Mouse (Mus musculus) adrenal gland, adult 18-20 months (tissue): ENCODE results near the gene Phospho1. TPM values are rescaled to one million over a fixed set of nuclear protein-coding genes. Genes with fewer than 3 reads are reported as not detected.
A peak's percentile ranks its signal among the peaks of the same experiment; 100 is the strongest.

Experiments
- DNase-seq, 2 experiments: peaks; one replicate each; pipeline ENCODE4 v3.0.0; 2021 to 2022; ENCODE audit warnings: low spot score in 2 of 2
- long read RNA-seq, 2 experiments: library from polyadenylated mRNA; stranded (forward); transcript quantifications; one replicate each; pipeline ENCODE4 v2.0.0; 2021
- total RNA-seq, 2 experiments: library from RNA; stranded (reverse); gene quantifications; 1 replicate in 1 of 2; 2 replicates in 1 of 2; pipeline ENCODE4 v1.2.3; 2021

Gene Phospho1
- 100 to 1,000 TPM; 202 to 415 TPM for total RNA-seq
- long read RNA-seq, experiment 1, transcript Phospho1-201 (3 exons, 1,910 nt): minor isoform, 6 of 51 reads
- long read RNA-seq, experiment 1, transcript Phospho1-202 (3 exons, 590 nt): major isoform, 44 of 51 reads
- long read RNA-seq, experiment 1, partial matches to known transcripts: 0 of 51 reads
- long read RNA-seq, experiment 1, other reads (novel, unspliced or antisense): 1 of 51 reads
- long read RNA-seq, experiment 2, transcript Phospho1-201 (3 exons, 1,910 nt): minor isoform, 6 of 30 reads
- long read RNA-seq, experiment 2, transcript Phospho1-202 (3 exons, 590 nt): major isoform, 19 of 30 reads
- long read RNA-seq, experiment 2, partial matches to known transcripts: 5 of 30 reads
- long read RNA-seq, experiment 2, other reads (novel, unspliced or antisense): 0 of 30 reads

GRCm38 (mm10) chr11:95824071-95824876, at the start of gene Phospho1:
Gene Phospho1 (plus strand): TSS chr11:95824499.
- peak; percentile 93 to 94 for DNase-seq

GRCm38 (mm10) chr11:95777323-95778297, 46.7 kb upstream of the Phospho1 start:
- DNase-seq: peak; percentile 58 to 64

- DNase-seq: peak; percentile 51 to 52
Observed at GRCm38 (mm10) chr11:95778831-95779251, 45.5 kb upstream of the Phospho1 start.

- DNase-seq: no peak
Observed at GRCm38 (mm10) chr11:95779366-95779765, 44.9 kb upstream of the Phospho1 start.

- DNase-seq: no peak
Observed at GRCm38 (mm10) chr11:95780480-95780879, 43.8 kb upstream of the Phospho1 start.

GRCm38 (mm10) chr11:95781557-95781956, 42.7 kb upstream of the Phospho1 start:
- DNase-seq: no peak

GRCm38 (mm10) chr11:95783457-95783856, 40.8 kb upstream of the Phospho1 start:
- DNase-seq: no peak

- no peak for DNase-seq
Observed at GRCm38 (mm10) chr11:95783958-95784357, 40.3 kb upstream of the Phospho1 start.

- no peak for DNase-seq
Observed at GRCm38 (mm10) chr11:95785675-95786074, 38.6 kb upstream of the Phospho1 start.

- no peak for DNase-seq
Observed at GRCm38 (mm10) chr11:95786511-95786910, 37.8 kb upstream of the Phospho1 start.

- peak in 1 of 2 experiments; percentile 21 for DNase-seq
Observed at GRCm38 (mm10) chr11:95789451-95789891, 34.8 kb upstream of the Phospho1 start.

GRCm38 (mm10) chr11:95791787-95792186, 32.5 kb upstream of the Phospho1 start:
- no peak for DNase-seq

GRCm38 (mm10) chr11:95792950-95793509, 31.3 kb upstream of the Phospho1 start:
- DNase-seq: no peak

- DNase-seq: no peak
Observed at GRCm38 (mm10) chr11:95794201-95794600, 30.1 kb upstream of the Phospho1 start.

GRCm38 (mm10) chr11:95795582-95795981, 28.7 kb upstream of the Phospho1 start:
- no peak for DNase-seq

GRCm38 (mm10) chr11:95805010-95805409, 19.3 kb upstream of the Phospho1 start:
- DNase-seq: no peak

GRCm38 (mm10) chr11:95805527-95805926, 18.8 kb upstream of the Phospho1 start:
- DNase-seq: peak in 1 of 2 experiments; percentile 53

GRCm38 (mm10) chr11:95807884-95808283, 16.4 kb upstream of the Phospho1 start:
- DNase-seq: no peak

GRCm38 (mm10) chr11:95808448-95809011, 15.8 kb upstream of the Phospho1 start:
- peak in 1 of 2 experiments; percentile 18 for DNase-seq

- DNase-seq: no peak
Observed at GRCm38 (mm10) chr11:95809603-95810002, 14.7 kb upstream of the Phospho1 start.
